In the genomic region with DNA sequence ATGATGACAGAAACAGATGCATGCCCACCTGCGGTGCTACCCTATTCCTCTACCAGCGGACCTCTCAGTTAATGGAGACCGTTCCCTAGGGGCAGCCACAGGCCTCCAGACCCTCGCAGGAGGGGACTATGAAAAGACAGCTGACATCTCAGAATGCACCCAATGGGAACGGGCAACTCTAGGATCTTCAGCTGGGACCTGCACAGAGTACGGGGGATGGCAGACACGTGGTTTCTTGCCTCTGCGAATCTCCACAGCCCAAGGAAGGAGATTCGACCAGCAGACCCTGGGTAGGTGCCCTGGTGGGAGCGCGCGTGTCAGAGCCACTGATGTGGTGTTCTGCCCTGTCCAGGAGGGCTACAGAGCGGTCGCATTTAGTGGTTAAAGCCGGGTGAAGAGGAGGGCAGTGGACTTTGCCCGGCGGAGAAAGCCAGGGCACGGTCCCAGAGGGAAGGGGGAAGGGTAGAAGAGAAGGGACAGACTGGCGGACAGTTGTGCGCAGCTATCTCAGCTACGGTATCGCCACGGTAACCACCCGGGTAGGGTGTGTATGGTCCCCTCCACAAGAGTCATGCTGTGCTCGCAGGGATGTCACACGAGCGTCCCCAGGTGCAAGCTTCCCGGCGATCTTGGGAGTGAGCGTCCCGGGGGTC, we compare ENCODE assay signal across 9 mouse cellular contexts. TPM values are rescaled to one million over a fixed set of nuclear protein-coding genes. Genes with fewer than 3 reads are reported as not detected.
DNase-seq lines count a peak whose midpoint lies in the region; ATAC-seq lines count a peak whose summit lies in the region.
"Had no signal": no experiment of that assay in that cellular context is flagged by ENCODE, and none has a peak within 500 bp of the region (broad histone marks: within the 10 kb centered on the region; RNA-seq: fewer than 3 reads in every experiment).

No protein-coding gene starts in this region.

- H3K27ac ChIP-seq in forebrain, embryonic 11.5 days (ENCODE audit: low read depth, low read length) = no peak overlapping the region
- no peak overlapping the region for H3K27ac ChIP-seq in kidney, embryonic 14.5 days (ENCODE audit: low read depth, low read length)
- no peak overlapping the region for H3K27ac ChIP-seq in midbrain, embryonic 14.5 days (replicated peaks; ENCODE audit: low read depth, low read length)

- H3K4me1 ChIP-seq in forebrain, embryonic 11.5 days (replicated peaks; ENCODE audit: control insufficient read depth, insufficient read depth, low read length) = peaks cover 11% of the 10 kb centered on the region; the same call in 1 of the 2 replicates
- peaks cover 5% of the 10 kb centered on the region; the same call in 1 of the 2 replicates for H3K4me1 ChIP-seq in kidney, embryonic 14.5 days (ENCODE audit: control insufficient read depth, insufficient read depth, low read length)
- H3K4me1 ChIP-seq in midbrain, embryonic 14.5 days (ENCODE audit: control insufficient read depth, insufficient read depth, low read length) = peaks cover 12% of the 10 kb centered on the region

- under 1% methylated on average over 29 of the region's 31 CpGs for WGBS in forebrain, embryonic 11.5 days
- WGBS in kidney, embryonic 14.5 days = under 1% methylated on average over 31 of the region's 31 CpGs
- WGBS in midbrain, embryonic 14.5 days = under 1% methylated on average over 31 of the region's 31 CpGs

- peak; percentile 32 to 38 for DNase-seq in right cerebral cortex, postnatal 10 days (ENCODE audit: low spot score in 2 of 2)
- no peak for DNase-seq in right cerebral cortex, adult 18-20 months
- peak; percentile 60 for DNase-seq in forebrain, embryonic 11.5 days (ENCODE audit: low spot score)
- peak; percentile 36 for DNase-seq in midbrain, embryonic 14.5 days
- no peak for DNase-seq in spleen, adult 18-20 months
- DNase-seq in layer of hippocampus, postnatal 14 days (ENCODE audit: low spot score in 2 of 2) = no peak
- DNase-seq in left cerebral cortex, adult 9 months (ENCODE audit: low spot score in 2 of 2) = no peak

- no peaks in the 10 kb centered on the region for H3K36me3 ChIP-seq in forebrain, embryonic 11.5 days (ENCODE audit: control insufficient read depth, insufficient read depth, low read length)
- H3K36me3 ChIP-seq in kidney, embryonic 14.5 days (ENCODE audit: control insufficient read depth, insufficient read depth, low read length) = no peaks in the 10 kb centered on the region
- no peaks in the 10 kb centered on the region for H3K36me3 ChIP-seq in midbrain, embryonic 14.5 days (ENCODE audit: control insufficient read depth, insufficient read depth, low read length)

- no peaks in the 10 kb centered on the region for H3K9me3 ChIP-seq in forebrain, embryonic 11.5 days (ENCODE audit: control insufficient read depth, low read length)
- no peaks in the 10 kb centered on the region for H3K9me3 ChIP-seq in kidney, embryonic 14.5 days (ENCODE audit: control insufficient read depth, low read length)
- H3K9me3 ChIP-seq in midbrain, embryonic 14.5 days (ENCODE audit: control insufficient read depth, low read length) = no peaks in the 10 kb centered on the region

- H3K9ac ChIP-seq in forebrain, embryonic 11.5 days (ENCODE audit: low read length) = peak overlapping the region; percentile 23; the same call in 1 of the 2 replicates
- peak overlapping the region; percentile 42; the same call in 1 of the 2 replicates for H3K9ac ChIP-seq in kidney, embryonic 14.5 days (ENCODE audit: low read depth, low read length)
- H3K9ac ChIP-seq in midbrain, embryonic 14.5 days (replicated peaks; ENCODE audit: low read length) = peak overlapping the region; percentile 40; the same call in 1 of the 2 replicates

- H3K4me3 ChIP-seq in forebrain, embryonic 11.5 days (ENCODE audit: low read depth, low read length) = peak overlapping the region; percentile 41
- H3K4me3 ChIP-seq in kidney, embryonic 14.5 days (ENCODE audit: low read length) = peak overlapping the region; percentile 48
- peak overlapping the region; percentile 38 for H3K4me3 ChIP-seq in midbrain, embryonic 14.5 days (replicated peaks; ENCODE audit: low read depth, low read length)
- H3K4me3 ChIP-seq: myocyte had no signal

- H3K27me3 ChIP-seq in forebrain, embryonic 11.5 days (ENCODE audit: control insufficient read depth, insufficient read depth, low read length) = peaks cover 41% of the 10 kb centered on the region
- peaks cover 49% of the 10 kb centered on the region for H3K27me3 ChIP-seq in kidney, embryonic 14.5 days (ENCODE audit: control insufficient read depth, insufficient read depth, low read length)
- peaks cover 43% of the 10 kb centered on the region for H3K27me3 ChIP-seq in midbrain, embryonic 14.5 days (ENCODE audit: control insufficient read depth, insufficient read depth, low read length)

- peak; percentile 44 for ATAC-seq in forebrain, embryonic 11.5 days (replicated peaks; ENCODE audit: low FRiP score)
- ATAC-seq in kidney, embryonic 14.5 days (ENCODE audit: low FRiP score, low TSS enrichment) = peak; percentile 63
- peak; percentile 34 for ATAC-seq in midbrain, embryonic 14.5 days (ENCODE audit: low FRiP score, low TSS enrichment)

- peak overlapping the region; percentile 75 for H3K4me2 ChIP-seq in forebrain, embryonic 11.5 days (ENCODE audit: low read depth, low read length, severe bottlenecking)
- peak overlapping the region; percentile 80 for H3K4me2 ChIP-seq in kidney, embryonic 14.5 days (replicated peaks; ENCODE audit: low read depth, low read length)
- H3K4me2 ChIP-seq in midbrain, embryonic 14.5 days (ENCODE audit: low read length) = peak overlapping the region; percentile 68

RNA-seq across cellular contexts. Expression of gene Pllp, which starts 0.6 kb away (rescaled TPM):
- polyA plus RNA-seq in forebrain, embryonic 11.5 days (2014; fragmentation: Nextera tagmentation; extraction: Ambion mirVana) = 0.60 and 0.96 TPM in 2 replicates
- polyA plus RNA-seq in kidney, embryonic 14.5 days (2014; fragmentation: Nextera tagmentation; extraction: Ambion mirVana) = 13.5 and 19.3 TPM in 2 replicates
- polyA plus RNA-seq in midbrain, embryonic 14.5 days (2014; fragmentation: Nextera tagmentation; extraction: Ambion mirVana) = 0.82 and 1.3 TPM in 2 replicates
- total RNA-seq in layer of hippocampus, postnatal 14 days (2021) = 10 to 100 TPM; 60.7 to 66.1 TPM

RNA-seq across cellular contexts. Expression of gene Arl2bp, which starts 29.1 kb away (rescaled TPM):
- polyA plus RNA-seq in forebrain, embryonic 11.5 days (2014; fragmentation: Nextera tagmentation; extraction: Ambion mirVana) = 82.3 and 89.1 TPM in 2 replicates
- 58.7 and 59.7 TPM in 2 replicates for polyA plus RNA-seq in kidney, embryonic 14.5 days (2014; fragmentation: Nextera tagmentation; extraction: Ambion mirVana)
- 83.0 and 99.4 TPM in 2 replicates for polyA plus RNA-seq in midbrain, embryonic 14.5 days (2014; fragmentation: Nextera tagmentation; extraction: Ambion mirVana)
- 100 to 1,000 TPM; 152 to 167 TPM for total RNA-seq in layer of hippocampus, postnatal 14 days (2021)

RNA-seq across cellular contexts. Expression of gene Ccl22, which starts 49.9 kb away (rescaled TPM):
- polyA plus RNA-seq in forebrain, embryonic 11.5 days (2014; fragmentation: Nextera tagmentation; extraction: Ambion mirVana) = not detected in 2 replicates
- not detected in 2 replicates for polyA plus RNA-seq in kidney, embryonic 14.5 days (2014; fragmentation: Nextera tagmentation; extraction: Ambion mirVana)
- polyA plus RNA-seq in midbrain, embryonic 14.5 days (2014; fragmentation: Nextera tagmentation; extraction: Ambion mirVana) = 0.67 TPM in 1 of 2 replicates, not detected in the other
- under 1 TPM; 0.17 to 0.18 TPM for total RNA-seq in layer of hippocampus, postnatal 14 days (2021)
- polyA plus RNA-seq: myocyte had no signal

Comparison
In these comparisons a context has a peak if more than half of its experiments do, and no peak if none do; other contexts are left out.
1. DNase-seq: peak in right cerebral cortex, postnatal 10 days (2 of 2), forebrain, embryonic 11.5 days (single experiment) and midbrain, embryonic 14.5 days (single experiment); none in right cerebral cortex, adult 18-20 months (single experiment), spleen, adult 18-20 months (0 of 2), layer of hippocampus, postnatal 14 days (0 of 2) and left cerebral cortex, adult 9 months (0 of 2).
2. Peak in every context shown above with its lines, with median percentiles within 50 percentile points of each other: ATAC-seq, H3K4me2 ChIP-seq, H3K4me3 ChIP-seq and H3K9ac ChIP-seq.